Mouse (Mus musculus): ENCODE results near the gene Zfp579. TPM values are rescaled to one million over a fixed set of nuclear protein-coding genes. Genes with fewer than 3 reads are reported as not detected.
"Not testable (repeated sequence)": the region's sequence is repeated elsewhere in the genome, so short reads cannot be mapped to it uniquely, and the experiment has no call there.

Zfp579 gene
- polyA plus RNA-seq, 1 experiment from 2014 or later, result 61.0 TPM

- WGBS, result 34% methylated on average over 8 of the region's 8 CpGs
- Histone ChIP-seq H3K27ac (ENCODE audit: low read depth, low read length) (peak overlapping the region; percentile 90), H3K4me2 (replicated peaks; ENCODE audit: low read depth, low read length) (peak overlapping the region; percentile 38), H3K9ac (ENCODE audit: low read depth, low read length) (peak overlapping the region; percentile 46; the same call in 1 of the 2 replicates), H3K4me3 (ENCODE audit: low read depth, low read length) (peak overlapping the region; percentile 87)
- H3K4me1 ChIP-seq (replicated peaks; ENCODE audit: control insufficient read depth, insufficient read depth, low read length); H3K36me3 ChIP-seq (ENCODE audit: control insufficient read depth, insufficient read depth, low read length); ATAC-seq (ENCODE audit: low FRiP score); H3K9me3 ChIP-seq (ENCODE audit: control insufficient read depth, low read length); H3K27me3 ChIP-seq (ENCODE audit: control insufficient read depth, insufficient read depth, low read length); DNase-seq (ENCODE audit: low spot score): not testable (repeated sequence)
Measured at GRCm38 (mm10) chr7:5019576-5019975, 23.6 kb upstream of the Zfp579 start.

DNA sequence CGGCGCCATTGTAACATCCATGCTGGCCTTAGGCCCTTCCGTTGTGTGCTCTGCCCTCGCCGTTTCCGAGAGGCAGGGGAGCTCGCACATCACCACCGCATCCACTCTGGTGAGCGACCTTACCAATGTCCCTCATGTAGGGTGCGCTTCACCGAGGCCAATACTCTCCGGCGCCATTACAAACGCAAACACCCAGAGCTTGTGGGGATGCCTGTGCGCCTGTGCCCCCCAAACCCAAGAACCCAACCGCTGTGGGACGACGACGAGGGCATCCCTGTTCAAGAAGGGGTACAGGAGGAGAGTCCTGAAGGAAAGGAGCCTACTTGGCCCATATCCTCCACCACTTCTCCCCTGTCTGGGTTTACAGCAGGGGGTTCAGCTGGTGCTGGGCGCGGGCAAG lies 22.0 kb upstream of the Zfp579 start:
- no peak for DNase-seq (ENCODE audit: low spot score)
- no peak overlapping the region for H3K4me3 ChIP-seq (ENCODE audit: low read depth, low read length)

DNA sequence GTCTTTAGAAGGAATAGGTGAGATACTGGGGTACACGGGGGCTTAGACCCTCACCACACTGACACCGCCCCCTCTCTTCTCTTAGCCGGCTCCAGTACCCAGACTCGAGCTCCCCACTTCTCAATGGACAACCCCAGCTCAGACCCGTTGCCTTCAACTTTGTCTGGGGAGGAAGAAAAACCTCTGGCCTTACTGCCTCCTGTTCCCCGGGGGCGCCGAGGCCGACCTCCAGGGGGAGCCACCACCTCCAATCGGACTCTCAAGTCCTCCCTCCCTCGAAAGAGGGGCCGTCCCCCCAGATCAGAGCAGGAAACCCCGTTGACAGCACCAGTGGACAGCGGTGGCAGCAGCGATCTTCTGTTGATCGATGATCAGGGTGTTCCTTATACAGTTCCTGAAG lies 21.4 kb upstream of the Zfp579 start:
- Histone ChIP-seq H3K4me3 (ENCODE audit: low read depth, low read length) (no peak overlapping the region), H3K9ac (ENCODE audit: low read depth, low read length) (no peak overlapping the region), H3K27me3 (ENCODE audit: control insufficient read depth, insufficient read depth, low read length) (no peaks in the 10 kb centered on the region), H3K4me1 (replicated peaks; ENCODE audit: control insufficient read depth, insufficient read depth, low read length) (0 out of 2 replicates have a peak, but pooled peaks cover 2% of the 10 kb centered on the region), H3K36me3 (ENCODE audit: control insufficient read depth, insufficient read depth, low read length) (no peaks in the 10 kb centered on the region), H3K9me3 (ENCODE audit: control insufficient read depth, low read length) (no peaks in the 10 kb centered on the region), H3K4me2 (replicated peaks; ENCODE audit: low read depth, low read length) (no peak overlapping the region), H3K27ac (ENCODE audit: low read depth, low read length) (no peak overlapping the region)
- ATAC-seq (ENCODE audit: low FRiP score) (no peak), DNase-seq (ENCODE audit: low spot score) (no peak)
- 88% methylated on average over 16 of the region's 16 CpGs for WGBS

More for the DNA sequence above, 22.0 kb upstream of the Zfp579 start:
- no peak overlapping the region for H3K27ac ChIP-seq (ENCODE audit: low read depth, low read length)
- no peaks in the 10 kb centered on the region for H3K27me3 ChIP-seq (ENCODE audit: control insufficient read depth, insufficient read depth, low read length)
- no peak overlapping the region for H3K4me2 ChIP-seq (replicated peaks; ENCODE audit: low read depth, low read length)
- no peaks in the 10 kb centered on the region for H3K36me3 ChIP-seq (ENCODE audit: control insufficient read depth, insufficient read depth, low read length)
- no peak for ATAC-seq (ENCODE audit: low FRiP score)
- WGBS, result 97% methylated on average over 21 of the region's 21 CpGs
- H3K4me1 ChIP-seq (replicated peaks; ENCODE audit: control insufficient read depth, insufficient read depth, low read length), result 0 out of 2 replicates have a peak, but pooled peaks cover 2% of the 10 kb centered on the region
- H3K9me3 ChIP-seq (ENCODE audit: control insufficient read depth, low read length), result no peaks in the 10 kb centered on the region
- H3K9ac ChIP-seq (ENCODE audit: low read depth, low read length), result no peak overlapping the region

DNA sequence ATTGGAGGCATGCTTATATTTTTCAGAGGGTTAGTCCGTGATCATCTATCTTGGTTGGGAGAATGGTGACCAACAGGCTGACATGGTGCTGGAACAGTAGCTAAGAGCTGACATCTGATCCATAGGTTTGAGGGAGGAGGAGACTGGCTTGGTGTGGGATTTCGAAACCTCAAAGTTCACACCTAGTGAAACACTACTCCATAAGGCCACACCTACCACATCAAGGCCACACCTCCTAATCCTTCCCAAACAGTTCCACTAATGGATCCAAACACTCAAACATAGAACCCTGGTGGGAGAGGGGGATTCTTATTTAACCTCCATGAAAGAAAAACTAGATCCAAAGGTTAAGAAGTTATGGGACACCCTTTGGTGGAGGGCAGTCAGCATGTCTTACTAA lies 21.0 kb upstream of the Zfp579 start:
- ATAC-seq (ENCODE audit: low FRiP score) (no peak), DNase-seq (ENCODE audit: low spot score) (no peak)
- H3K9ac ChIP-seq (ENCODE audit: low read depth, low read length), result no peak overlapping the region
- 0 out of 2 replicates have a peak, but pooled peaks cover 2% of the 10 kb centered on the region for H3K4me1 ChIP-seq (replicated peaks; ENCODE audit: control insufficient read depth, insufficient read depth, low read length)
- no peak overlapping the region for H3K27ac ChIP-seq (ENCODE audit: low read depth, low read length)
- no peaks in the 10 kb centered on the region; the same call in 1 of the 2 replicates for H3K36me3 ChIP-seq (ENCODE audit: control insufficient read depth, insufficient read depth, low read length)
- no peak overlapping the region for H3K4me2 ChIP-seq (replicated peaks; ENCODE audit: low read depth, low read length)
- H3K27me3 ChIP-seq (ENCODE audit: control insufficient read depth, insufficient read depth, low read length), result no peaks in the 10 kb centered on the region
- no peak overlapping the region for H3K4me3 ChIP-seq (ENCODE audit: low read depth, low read length)
- 94% methylated on average over 2 of the region's 2 CpGs for WGBS
- H3K9me3 ChIP-seq (ENCODE audit: control insufficient read depth, low read length), result no peaks in the 10 kb centered on the region

GRCm38 (mm10) chr7:5016057-5016456 lies 20.1 kb upstream of the Zfp579 start:
- Histone ChIP-seq H3K36me3 (ENCODE audit: control insufficient read depth, insufficient read depth, low read length) (peaks cover 9% of the 10 kb centered on the region; the same call in 1 of the 2 replicates), H3K4me2 (replicated peaks; ENCODE audit: low read depth, low read length) (peak overlapping the region; percentile 51), H3K4me3 (ENCODE audit: low read depth, low read length) (peak overlapping the region; percentile 52), H3K27me3 (ENCODE audit: control insufficient read depth, insufficient read depth, low read length) (no peaks in the 10 kb centered on the region), H3K9ac (ENCODE audit: low read depth, low read length) (peak overlapping the region; percentile 82; the same call in 1 of the 2 replicates), H3K9me3 (ENCODE audit: control insufficient read depth, low read length) (no peaks in the 10 kb centered on the region), H3K27ac (ENCODE audit: low read depth, low read length) (peak overlapping the region; percentile 96), H3K4me1 (replicated peaks; ENCODE audit: control insufficient read depth, insufficient read depth, low read length) (0 out of 2 replicates have a peak, but pooled peaks cover under 1% of the 10 kb centered on the region)
- ATAC-seq (ENCODE audit: low FRiP score) (no peak), DNase-seq (ENCODE audit: low spot score) (no peak)
- 71% methylated on average over 3 of the region's 3 CpGs for WGBS

DNA sequence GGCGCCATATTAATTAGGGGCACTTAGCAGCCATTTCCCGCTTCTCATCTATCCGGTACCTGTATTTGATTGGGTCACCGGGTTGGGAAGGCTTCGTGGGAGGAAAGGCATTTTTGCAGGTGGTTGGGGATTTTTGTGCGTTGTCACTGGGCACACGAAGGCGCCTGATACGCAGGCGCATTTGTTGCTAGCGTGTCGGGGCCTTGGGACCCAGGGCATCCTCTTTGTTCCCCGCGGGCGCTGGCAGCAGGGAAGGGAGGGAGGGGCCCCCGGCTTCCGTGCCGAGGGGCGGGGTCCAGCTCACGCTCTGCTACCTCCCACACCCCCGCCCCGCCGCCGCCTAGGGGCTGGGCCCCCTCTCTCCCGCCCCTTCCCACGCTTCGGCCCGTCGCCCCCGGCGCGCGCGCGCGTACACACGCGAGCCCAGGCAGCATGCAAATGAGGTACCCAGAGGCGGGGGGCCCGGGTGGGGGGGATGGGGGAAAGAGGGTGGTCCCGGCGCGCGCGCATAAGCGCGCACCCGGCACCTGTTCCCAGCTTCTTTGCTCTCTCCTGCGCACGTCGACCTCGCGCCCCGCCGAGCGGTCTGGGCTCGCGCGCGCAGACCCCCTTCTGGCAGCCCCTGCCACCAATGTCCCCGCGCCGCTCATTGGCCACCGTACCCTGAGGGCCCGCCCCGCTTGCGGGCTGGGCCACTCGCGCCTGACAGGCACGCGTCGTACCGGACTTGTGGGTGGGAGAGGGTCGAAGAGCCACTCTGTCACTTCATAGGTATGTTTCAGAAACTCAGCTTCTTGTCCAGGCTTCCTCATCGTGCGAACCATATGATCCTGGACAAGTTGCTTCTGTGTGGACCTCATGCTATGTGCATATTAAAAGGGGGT lies 19.4 kb upstream of the Zfp579 start, which contains the start of gene Gm44973:
TSS of gene Gm44973 (plus strand) at position 379 of the 884 bp plus-strand sequence.
- peak within 1 kb of the TSS; percentile 51 for H3K4me2 ChIP-seq (replicated peaks; ENCODE audit: low read depth, low read length)
- H3K9ac ChIP-seq (ENCODE audit: low read depth, low read length), result peak within 1 kb of the TSS; percentile 82
- no peaks in the 10 kb centered on the region for H3K9me3 ChIP-seq (ENCODE audit: control insufficient read depth, low read length)
- no peaks in the 10 kb centered on the region for H3K27me3 ChIP-seq (ENCODE audit: control insufficient read depth, insufficient read depth, low read length)
- WGBS, result under 1% methylated on average over 54 of the region's 76 CpGs
- H3K4me1 ChIP-seq (replicated peaks; ENCODE audit: control insufficient read depth, insufficient read depth, low read length), result no peaks in the 10 kb centered on the region
- peak within 1 kb of the TSS; percentile 96 for H3K27ac ChIP-seq (ENCODE audit: low read depth, low read length)
- H3K36me3 ChIP-seq (ENCODE audit: control insufficient read depth, insufficient read depth, low read length), result peaks cover 9% of the 10 kb centered on the region; the same call in 1 of the 2 replicates
- ATAC-seq (ENCODE audit: low FRiP score) (peak; percentile 81), DNase-seq (ENCODE audit: low spot score) (peak; percentile 95)
- H3K4me3 ChIP-seq (ENCODE audit: low read depth, low read length), result peak within 1 kb of the TSS; percentile 52

- Histone ChIP-seq H3K9ac (ENCODE audit: low read depth, low read length) (peak within 1 kb of the TSS; percentile 82), H3K36me3 (ENCODE audit: control insufficient read depth, insufficient read depth, low read length) (peaks cover 11% of the 10 kb centered on the region; the same call in 1 of the 2 replicates), H3K4me3 (ENCODE audit: low read depth, low read length) (peak within 1 kb of the TSS; percentile 52), H3K4me2 (replicated peaks; ENCODE audit: low read depth, low read length) (peak within 1 kb of the TSS; percentile 51), H3K27ac (ENCODE audit: low read depth, low read length) (peak within 1 kb of the TSS; percentile 96), H3K4me1 (replicated peaks; ENCODE audit: control insufficient read depth, insufficient read depth, low read length) (no peaks in the 10 kb centered on the region), H3K27me3 (ENCODE audit: control insufficient read depth, insufficient read depth, low read length) (no peaks in the 10 kb centered on the region), H3K9me3 (ENCODE audit: control insufficient read depth, low read length) (no peaks in the 10 kb centered on the region)
- under 1% methylated on average over 41 of the region's 42 CpGs for WGBS
- DNase-seq (ENCODE audit: low spot score) (peak; percentile 98), ATAC-seq (ENCODE audit: low FRiP score) (peak; percentile 84)
Measured at GRCm38 (mm10) chr7:5014251-5015117, 18.5 kb upstream of the Zfp579 start, which contains the start of the genes Zfp524 and Fiz1. Zfp524 (plus strand) TSS chr7:5014415. Fiz1 (minus strand) TSS chr7:5014697.

All from hindbrain, embryonic 11.5 days (tissue).